Mouse (Mus musculus) neural tube, embryonic 14.5 days (tissue): ENCODE data around the gene Zfp428. TPM values are rescaled to one million over a fixed set of nuclear protein-coding genes. Genes with fewer than 3 reads are reported as not detected.

Experiments
- ATAC-seq: fragments of 200-750 bp; cut with Nextera tagmentation; 2 replicates; pipeline ENCODE4 v1.8.0; 2017; ENCODE audit warnings: low read depth, mild to moderate bottlenecking, moderate TSS enrichment, moderate library complexity
- H3K27ac ChIP-seq: fragments of 300-500 bp; sonication (generic); 2 replicates; pipeline ENCODE4 v1.5.1; 2014; ENCODE audit warnings: low read depth, mild to moderate bottlenecking, control low read depth, low read length, moderate library complexity, mixed read lengths
- H3K27me3 ChIP-seq: fragments of 300-500 bp; sonication (generic); 2 replicates; pipeline ENCODE4 v1.6.1; 2014; ENCODE audit warnings: low read length; ENCODE audit not compliant: control insufficient read depth, insufficient read depth
- H3K36me3 ChIP-seq: fragments of 300-500 bp; sonication (generic); 2 replicates; pipeline ENCODE4 v1.6.1; 2014; ENCODE audit warnings: low read length, mixed read lengths; ENCODE audit not compliant: control insufficient read depth, insufficient read depth
- H3K4me1 ChIP-seq: fragments of 300-500 bp; sonication (generic); 2 replicates; pipeline ENCODE4 v1.6.1; 2014; ENCODE audit warnings: low read length; ENCODE audit not compliant: control insufficient read depth, insufficient read depth
- H3K4me2 ChIP-seq: fragments of 300-500 bp; sonication (generic); 2 replicates; pipeline ENCODE4 v1.6.1; 2014; ENCODE audit warnings: mild to moderate bottlenecking, low read depth, low read length, control low read depth
- H3K4me3 ChIP-seq: fragments of 300-500 bp; sonication (generic); 2 replicates; pipeline ENCODE4 v1.5.1; 2014; ENCODE audit warnings: low read depth, low read length, control low read depth, mixed read lengths
- H3K9ac ChIP-seq: fragments of 300-500 bp; sonication (generic); replicated peaks from 2 replicates; pipeline ENCODE4 v1.6.1; 2014; ENCODE audit warnings: low read depth, mild to moderate bottlenecking, control low read depth, low read length, mixed read lengths
- H3K9me3 ChIP-seq: fragments of 300-500 bp; sonication (generic); 2 replicates; pipeline ENCODE4 v1.6.1; 2016; ENCODE audit warnings: low read length; ENCODE audit not compliant: control insufficient read depth
- WGBS: fragments of 180-500 bp; shearing (Covaris S2); extraction: QIAGEN DNeasy Blood & Tissue Kit; methylation state at CpG from one replicate; pipeline ENCODE4 v1.1.7; 2014; 5-methylcytosine and 5-hydroxymethylcytosine counted together
- polyA plus RNA-seq: library from polyadenylated mRNA; unstranded; fragments of >200 nt; fragmentation: Nextera tagmentation; extraction: Ambion mirVana; gene quantifications from 2 replicates; pipeline ENCODE4 v1.2.1, GENCODE M21; 2014

Gene Zfp428
- 165 and 211 TPM in 2 replicates for polyA plus RNA-seq

DNA sequence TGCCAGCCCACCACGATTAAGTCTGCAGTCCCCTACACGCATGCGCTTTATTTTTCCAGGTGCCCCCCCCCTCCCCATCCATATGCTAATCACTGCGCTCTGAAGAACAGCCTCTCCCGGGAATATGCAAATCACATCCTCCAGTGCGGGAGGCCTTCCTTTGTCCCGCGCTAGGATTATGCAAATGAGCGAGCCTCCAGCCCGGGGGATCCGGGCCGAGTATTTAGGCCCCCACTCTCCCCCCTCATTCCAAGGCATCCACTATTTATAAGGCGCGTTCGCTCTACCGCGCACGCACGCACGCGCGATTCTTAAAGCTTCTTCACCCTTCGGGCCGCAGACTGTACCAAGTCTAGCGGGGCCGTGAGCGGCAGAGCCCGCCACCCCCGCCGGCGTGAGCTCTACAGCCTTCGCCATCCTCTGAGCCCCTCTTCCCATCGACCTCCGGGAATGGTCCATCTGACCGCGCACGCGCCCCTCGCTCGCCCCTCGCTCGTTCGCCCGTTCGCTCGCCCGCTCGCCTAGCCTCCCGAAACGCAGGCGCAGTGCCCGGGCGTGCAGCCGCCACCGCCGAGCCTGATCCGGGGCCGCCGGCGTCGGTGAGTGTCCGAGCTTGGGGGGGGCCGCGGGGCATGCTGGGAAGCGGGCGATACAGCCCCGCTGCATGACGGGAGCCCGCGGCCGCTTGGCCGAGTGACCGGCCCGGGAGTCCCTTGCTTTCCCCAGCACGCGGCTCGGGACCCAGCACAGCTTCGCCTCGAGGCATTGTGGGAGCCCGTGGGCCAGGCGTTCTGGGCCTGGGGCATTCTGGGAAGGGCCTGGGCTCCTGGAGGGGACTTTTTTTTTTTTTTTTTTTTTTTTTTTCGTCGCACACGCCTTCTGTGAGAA lies at the start of gene Zfp428:
Gene Zfp428 (plus strand): TSS at position 169 of the 888 bp plus-strand sequence.
- Histone ChIP-seq H3K9ac (peak within 1 kb of the TSS; percentile 89), H3K27me3 (no peaks in the 10 kb centered on the region), H3K4me3 (peak within 1 kb of the TSS; percentile 72), H3K36me3 (peaks cover 7% of the 10 kb centered on the region; the same call in 1 of the 2 replicates), H3K4me2 (peak within 1 kb of the TSS; percentile 66), H3K4me1 (peaks cover 25% of the 10 kb centered on the region), H3K27ac (peak within 1 kb of the TSS; percentile 99), H3K9me3 (no peaks in the 10 kb centered on the region)
- peak; percentile 92 for ATAC-seq
- under 1% methylated on average over 83 of the region's 84 CpGs for WGBS

DNA sequence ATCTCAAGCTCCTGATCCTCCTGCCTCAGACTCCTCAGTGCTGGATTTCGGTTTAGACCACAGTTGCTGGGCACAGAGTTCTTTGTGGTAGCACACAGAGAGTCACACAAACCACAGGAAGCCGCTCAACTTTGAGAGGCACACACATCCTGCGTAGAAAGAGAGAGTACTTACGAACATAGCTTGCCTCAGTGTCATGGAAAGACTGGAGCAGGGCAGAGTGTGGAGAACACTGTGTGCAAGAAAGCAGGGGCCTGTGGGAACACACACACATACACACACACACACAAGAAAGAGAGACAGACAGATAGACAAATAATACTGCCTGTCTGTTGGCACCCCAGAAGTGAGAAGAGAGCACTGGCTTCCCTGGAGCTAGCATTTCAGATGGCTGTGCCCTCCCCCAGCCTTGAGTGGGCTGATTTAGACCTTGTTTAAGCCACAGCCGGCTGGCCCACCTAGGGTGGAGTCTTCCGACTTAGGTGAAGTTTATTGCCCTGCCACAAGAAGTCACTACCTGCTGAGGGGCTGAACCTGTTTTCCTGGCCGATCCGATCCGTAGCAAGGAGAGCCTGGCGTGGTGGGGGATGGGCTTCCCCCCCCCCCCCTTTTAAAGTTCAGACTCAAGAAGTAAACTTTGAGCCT lies 49.0 kb upstream of the Zfp428 start:
- Histone ChIP-seq H3K27ac (no peak overlapping the region), H3K27me3 (no peaks in the 10 kb centered on the region), H3K36me3 (no peaks in the 10 kb centered on the region), H3K4me1 (no peaks in the 10 kb centered on the region), H3K4me3 (no peak overlapping the region), H3K9me3 (no peaks in the 10 kb centered on the region), H3K4me2 (no peak overlapping the region), H3K9ac (no peak overlapping the region)
- ATAC-seq = no peak
- WGBS = 62% methylated on average over 10 of the region's 10 CpGs

DNA sequence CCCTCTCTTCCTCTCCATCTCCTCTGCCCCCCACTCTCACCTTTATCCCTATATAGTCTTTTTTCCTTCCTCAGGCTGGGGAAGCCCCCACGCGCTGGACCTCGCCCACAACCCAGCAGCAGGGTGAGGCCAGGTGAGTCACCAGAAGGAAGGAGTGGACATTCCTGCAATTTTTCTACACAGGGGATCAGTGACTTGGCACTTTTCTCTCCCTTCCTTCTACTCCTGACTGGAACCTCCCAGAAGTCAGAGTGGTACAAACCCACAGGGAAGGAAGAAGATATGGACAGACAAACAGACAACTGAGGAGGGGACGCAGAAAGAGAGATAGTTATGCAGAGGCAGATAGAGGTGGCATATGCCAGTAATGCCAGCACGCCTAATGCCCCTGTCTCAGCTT lies 47.4 kb upstream of the Zfp428 start:
- no peaks in the 10 kb centered on the region for H3K36me3 ChIP-seq
- no peak overlapping the region for H3K9ac ChIP-seq
- no peak overlapping the region for H3K4me3 ChIP-seq
- H3K9me3 ChIP-seq = no peaks in the 10 kb centered on the region
- no peaks in the 10 kb centered on the region for H3K27me3 ChIP-seq
- ATAC-seq = no peak
- no peak overlapping the region for H3K27ac ChIP-seq
- no peaks in the 10 kb centered on the region for H3K4me1 ChIP-seq
- WGBS = 79% methylated on average over 5 of the region's 5 CpGs
- no peak overlapping the region for H3K4me2 ChIP-seq

DNA sequence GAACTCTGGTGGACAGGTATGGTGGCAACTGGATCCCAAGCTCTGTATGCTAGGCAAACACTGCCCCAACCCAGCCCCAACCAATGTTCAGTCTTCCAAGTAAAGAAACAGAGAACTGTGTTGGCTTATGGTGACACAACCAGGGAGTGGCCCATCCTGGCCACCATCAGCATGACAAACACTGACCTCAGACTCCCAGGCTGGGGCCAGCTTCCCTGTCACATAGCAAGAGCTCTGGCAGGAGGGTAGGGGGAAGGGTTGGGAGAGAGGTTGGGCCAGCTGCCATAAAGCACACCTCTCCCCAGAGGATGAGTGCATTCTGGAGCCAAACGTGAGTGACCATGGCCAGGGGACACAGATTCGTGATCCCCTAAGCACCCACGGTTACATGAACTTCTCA lies 47.0 kb upstream of the Zfp428 start:
- Histone ChIP-seq H3K9me3 (no peaks in the 10 kb centered on the region), H3K9ac (no peak overlapping the region), H3K4me3 (no peak overlapping the region), H3K36me3 (no peaks in the 10 kb centered on the region), H3K4me1 (no peaks in the 10 kb centered on the region), H3K4me2 (no peak overlapping the region), H3K27me3 (no peaks in the 10 kb centered on the region), H3K27ac (no peak overlapping the region)
- no peak for ATAC-seq
- WGBS = 56% methylated on average over 3 of the region's 3 CpGs

DNA sequence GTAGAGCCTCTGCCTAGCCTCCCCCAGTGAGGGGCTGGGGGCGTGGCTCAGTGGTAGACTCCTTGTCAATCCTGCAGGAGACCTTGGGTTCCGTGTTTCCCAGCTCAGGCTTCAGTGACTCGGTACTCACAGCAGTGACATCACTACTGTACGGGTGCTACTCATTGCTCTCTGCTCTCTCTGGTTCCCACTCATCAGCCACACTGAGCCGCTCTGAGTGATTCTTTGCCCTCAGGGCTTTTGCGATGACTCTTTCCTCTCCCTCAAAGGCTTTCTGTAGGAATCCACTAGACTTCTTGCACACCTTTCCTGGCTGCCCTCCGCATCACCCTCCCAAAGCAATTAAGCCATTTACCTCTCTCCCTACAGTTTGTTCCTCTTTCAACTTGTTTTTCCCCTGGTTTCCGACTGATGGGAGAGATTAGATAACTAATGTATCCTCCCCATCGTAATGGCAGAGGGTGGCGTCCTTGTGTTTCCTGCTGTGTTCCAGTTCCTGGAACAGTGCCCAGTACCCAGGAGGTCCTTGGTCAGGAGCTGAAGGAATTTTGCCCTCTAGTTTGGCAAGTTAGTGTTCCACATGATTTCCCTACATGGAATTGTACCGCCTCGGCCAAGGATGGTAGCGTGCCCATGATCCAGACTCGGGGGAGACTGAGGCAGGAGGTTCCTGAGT lies 45.3 kb upstream of the Zfp428 start:
- H3K4me3 ChIP-seq = no peak overlapping the region
- H3K27ac ChIP-seq = no peak overlapping the region
- H3K27me3 ChIP-seq = no peaks in the 10 kb centered on the region
- H3K36me3 ChIP-seq = no peaks in the 10 kb centered on the region
- WGBS = 58% methylated on average over 14 of the region's 14 CpGs
- H3K9ac ChIP-seq = no peak overlapping the region
- no peak for ATAC-seq
- H3K4me1 ChIP-seq = no peaks in the 10 kb centered on the region
- H3K4me2 ChIP-seq = no peak overlapping the region
- no peaks in the 10 kb centered on the region for H3K9me3 ChIP-seq

DNA sequence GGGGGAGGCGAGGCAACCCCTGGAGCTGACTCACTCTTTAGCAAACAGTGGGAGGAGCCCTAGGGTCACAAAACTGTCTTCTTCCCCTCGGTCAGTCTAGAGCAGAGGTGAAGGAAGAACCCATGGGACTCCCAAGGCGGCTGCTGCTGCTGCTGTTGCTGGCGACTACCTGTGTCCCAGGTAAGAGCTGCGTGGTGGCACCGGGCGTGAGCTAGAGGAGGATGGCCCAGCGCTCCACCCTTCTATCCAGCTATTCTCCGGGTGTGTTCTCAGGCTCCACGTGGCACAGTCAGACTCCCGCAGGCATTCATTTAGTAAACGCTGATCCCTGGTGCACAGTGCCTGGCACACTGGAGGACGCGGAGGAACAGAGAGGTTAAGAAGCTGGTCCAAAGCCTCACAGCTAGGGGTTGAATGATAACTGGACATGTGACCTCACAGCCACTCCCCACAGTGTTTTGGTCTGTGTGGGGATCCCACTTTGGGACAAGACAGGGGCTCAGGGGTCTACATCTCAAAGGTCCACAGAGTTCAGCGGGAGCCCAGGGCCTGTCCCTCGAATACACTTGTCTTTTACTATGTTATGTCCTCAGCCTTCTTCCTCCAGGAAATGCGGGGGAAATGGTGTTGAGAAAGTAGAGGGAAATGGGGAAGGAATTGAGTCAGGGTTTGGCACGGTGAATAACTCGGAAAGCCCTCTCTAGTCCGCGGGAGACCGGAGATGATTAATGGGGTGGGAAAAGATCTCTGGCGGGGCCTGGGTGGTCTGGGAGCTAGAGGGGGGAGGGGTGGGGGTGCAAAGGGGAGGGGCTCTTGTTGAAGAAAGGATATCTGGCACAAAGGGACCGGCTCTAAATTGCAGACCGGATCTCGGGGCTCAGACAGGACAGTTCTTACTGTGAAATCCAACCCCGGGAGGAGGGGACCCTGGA lies 44.2 kb upstream of the Zfp428 start, which contains the start of gene Plaur:
Gene Plaur (plus strand): TSS at position 97 of the 932 bp plus-strand sequence.
- peak; percentile 61; the same call in 1 of the 2 replicates for ATAC-seq
- Histone ChIP-seq H3K4me3 (no peak within 1 kb of the TSS), H3K27ac (no peak within 1 kb of the TSS)

DNA sequence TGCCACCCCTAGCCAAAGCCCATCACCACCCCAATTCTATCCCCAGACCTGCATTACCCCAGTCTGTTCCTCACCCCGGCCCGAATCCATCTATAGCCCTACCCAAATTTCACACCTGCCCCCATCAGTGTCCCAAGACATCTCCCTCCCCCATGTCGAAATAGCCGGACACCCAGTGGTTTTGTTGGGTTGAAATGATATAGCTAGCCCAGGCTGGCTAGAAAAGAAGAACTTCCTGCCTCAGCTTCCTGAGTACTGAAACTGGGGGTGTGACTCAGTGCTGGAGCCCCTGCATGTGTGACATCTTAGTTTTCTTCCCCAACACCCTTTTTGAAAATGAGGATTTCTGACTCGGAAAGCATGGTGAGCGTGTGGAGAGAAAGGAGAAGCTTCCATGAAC lies 40.0 kb upstream of the Zfp428 start:
- H3K9ac ChIP-seq = no peak overlapping the region
- no peaks in the 10 kb centered on the region for H3K27me3 ChIP-seq
- H3K27ac ChIP-seq = no peak overlapping the region
- H3K36me3 ChIP-seq = no peaks in the 10 kb centered on the region
- H3K4me2 ChIP-seq = no peak overlapping the region
- H3K4me1 ChIP-seq = no peaks in the 10 kb centered on the region
- WGBS = 93% methylated on average over 6 of the region's 6 CpGs
- H3K4me3 ChIP-seq = no peak overlapping the region
- no peaks in the 10 kb centered on the region for H3K9me3 ChIP-seq
- no peak for ATAC-seq

More for the DNA sequence above, 44.2 kb upstream of the Zfp428 start, which contains the start of gene Plaur:
- no peaks in the 10 kb centered on the region for H3K4me1 ChIP-seq
- H3K4me2 ChIP-seq = peak within 1 kb of the TSS; percentile 18; the same call in 1 of the 2 replicates
- H3K36me3 ChIP-seq = no peaks in the 10 kb centered on the region
- no peaks in the 10 kb centered on the region for H3K27me3 ChIP-seq
- H3K9ac ChIP-seq = no peak within 1 kb of the TSS
- H3K9me3 ChIP-seq = no peaks in the 10 kb centered on the region
- WGBS = 6% methylated on average over 27 of the region's 27 CpGs

DNA sequence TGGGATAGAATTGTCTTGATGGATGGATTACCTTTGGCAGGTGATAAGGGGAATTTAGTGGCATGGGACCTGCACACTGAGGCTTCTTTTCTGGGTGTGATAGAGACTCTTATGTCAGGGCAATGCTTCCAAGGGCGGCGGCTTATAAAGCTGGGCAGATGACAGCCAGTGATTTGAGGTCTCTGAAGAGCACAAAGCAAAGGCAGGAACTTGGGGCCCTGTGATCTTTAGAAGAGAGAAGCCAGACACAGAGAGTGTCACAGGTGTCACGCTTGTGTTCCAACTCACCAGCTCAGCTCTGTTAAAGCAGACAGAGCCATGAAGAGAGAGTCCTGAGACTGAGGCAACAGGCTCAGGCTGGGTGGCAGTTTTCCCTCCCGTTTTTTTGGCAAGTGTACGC lies 38.9 kb upstream of the Zfp428 start:
- Histone ChIP-seq H3K27ac (no peak overlapping the region), H3K4me2 (no peak overlapping the region), H3K9ac (no peak overlapping the region), H3K27me3 (no peaks in the 10 kb centered on the region), H3K4me3 (no peak overlapping the region), H3K9me3 (no peaks in the 10 kb centered on the region), H3K4me1 (no peaks in the 10 kb centered on the region), H3K36me3 (no peaks in the 10 kb centered on the region)
- no peak for ATAC-seq
- WGBS = 80% methylated on average over 5 of the region's 5 CpGs
